Mouse (Mus musculus): ENCODE data around the gene Pphln1. TPM values are rescaled to one million over a fixed set of nuclear protein-coding genes. Genes with fewer than 3 reads are reported as not detected.

The Pphln1 gene
- polyA plus RNA-seq, 1 experiment from 2014 or later, result 43.3 TPM

- H3K27ac ChIP-seq (ENCODE audit: low read depth, low read length), result no peak overlapping the region
- 74% methylated on average over 8 of the region's 8 CpGs for WGBS (ENCODE audit: insufficient replicate concordance)
- peaks cover 4% of the 10 kb centered on the region; the same call in 1 of the 2 replicates for H3K4me1 ChIP-seq (ENCODE audit: control insufficient read depth, insufficient read depth, low read length)
- H3K9me3 ChIP-seq (replicated peaks; ENCODE audit: control insufficient read depth, low read length), result no peaks in the 10 kb centered on the region
- H3K27me3 ChIP-seq (ENCODE audit: control insufficient read depth, insufficient read depth, low read length), result no peaks in the 10 kb centered on the region
- no peak for ATAC-seq (replicated peaks; ENCODE audit: insufficient number of reproducible peaks, low FRiP score, low TSS enrichment)
- H3K36me3 ChIP-seq (ENCODE audit: control insufficient read depth, insufficient read depth, low read length), result no peaks in the 10 kb centered on the region
- no peak overlapping the region for H3K4me2 ChIP-seq
- H3K4me3 ChIP-seq (ENCODE audit: low read depth, low read length), result no peak overlapping the region
- H3K9ac ChIP-seq (ENCODE audit: low read depth, low read length), result no peak overlapping the region
These were observed 77.5 kb downstream of the Pphln1 start for GRCm38 (mm10) chr15:93475688-93476087.

GRCm38 (mm10) chr15:93477729-93478128 lies 79.6 kb downstream of the Pphln1 start:
- Histone ChIP-seq H3K27ac (ENCODE audit: low read depth, low read length) (no peak overlapping the region), H3K27me3 (ENCODE audit: control insufficient read depth, insufficient read depth, low read length) (no peaks in the 10 kb centered on the region), H3K36me3 (ENCODE audit: control insufficient read depth, insufficient read depth, low read length) (no peaks in the 10 kb centered on the region), H3K4me2 (no peak overlapping the region), H3K4me1 (ENCODE audit: control insufficient read depth, insufficient read depth, low read length) (peaks cover 4% of the 10 kb centered on the region; the same call in 1 of the 2 replicates), H3K9me3 (replicated peaks; ENCODE audit: control insufficient read depth, low read length) (no peaks in the 10 kb centered on the region), H3K4me3 (ENCODE audit: low read depth, low read length) (no peak overlapping the region), H3K9ac (ENCODE audit: low read depth, low read length) (no peak overlapping the region)
- 72% methylated on average over 4 of the region's 4 CpGs for WGBS (ENCODE audit: insufficient replicate concordance)
- no peak for ATAC-seq (replicated peaks; ENCODE audit: insufficient number of reproducible peaks, low FRiP score, low TSS enrichment)

GRCm38 (mm10) chr15:93478676-93479075 lies 80.5 kb downstream of the Pphln1 start:
- no peak overlapping the region for H3K4me2 ChIP-seq
- H3K4me3 ChIP-seq (ENCODE audit: low read depth, low read length), result no peak overlapping the region
- no peak overlapping the region for H3K9ac ChIP-seq (ENCODE audit: low read depth, low read length)
- 87% methylated on average over 3 of the region's 3 CpGs for WGBS (ENCODE audit: insufficient replicate concordance)
- H3K36me3 ChIP-seq (ENCODE audit: control insufficient read depth, insufficient read depth, low read length), result no peaks in the 10 kb centered on the region
- H3K4me1 ChIP-seq (ENCODE audit: control insufficient read depth, insufficient read depth, low read length), result peaks cover 4% of the 10 kb centered on the region; the same call in 1 of the 2 replicates
- no peaks in the 10 kb centered on the region for H3K27me3 ChIP-seq (ENCODE audit: control insufficient read depth, insufficient read depth, low read length)
- H3K27ac ChIP-seq (ENCODE audit: low read depth, low read length), result no peak overlapping the region
- no peak for ATAC-seq (replicated peaks; ENCODE audit: insufficient number of reproducible peaks, low FRiP score, low TSS enrichment)
- H3K9me3 ChIP-seq (replicated peaks; ENCODE audit: control insufficient read depth, low read length), result no peaks in the 10 kb centered on the region

GRCm38 (mm10) chr15:93479445-93479844 lies 81.3 kb downstream of the Pphln1 start:
- Histone ChIP-seq H3K4me2 (no peak overlapping the region), H3K36me3 (ENCODE audit: control insufficient read depth, insufficient read depth, low read length) (no peaks in the 10 kb centered on the region), H3K27me3 (ENCODE audit: control insufficient read depth, insufficient read depth, low read length) (no peaks in the 10 kb centered on the region), H3K4me1 (ENCODE audit: control insufficient read depth, insufficient read depth, low read length) (peaks cover 1% of the 10 kb centered on the region; the same call in 1 of the 2 replicates), H3K27ac (ENCODE audit: low read depth, low read length) (no peak overlapping the region), H3K9ac (ENCODE audit: low read depth, low read length) (no peak overlapping the region), H3K9me3 (replicated peaks; ENCODE audit: control insufficient read depth, low read length) (no peaks in the 10 kb centered on the region), H3K4me3 (ENCODE audit: low read depth, low read length) (no peak overlapping the region)
- 70% methylated on average over 4 of the region's 4 CpGs for WGBS (ENCODE audit: insufficient replicate concordance)
- no peak for ATAC-seq (replicated peaks; ENCODE audit: insufficient number of reproducible peaks, low FRiP score, low TSS enrichment)

- H3K4me1 ChIP-seq (ENCODE audit: control insufficient read depth, insufficient read depth, low read length), result no peaks in the 10 kb centered on the region; the same call in 1 of the 2 replicates
- H3K4me3 ChIP-seq (ENCODE audit: low read depth, low read length), result no peak overlapping the region
- no peak overlapping the region for H3K27ac ChIP-seq (ENCODE audit: low read depth, low read length)
- H3K27me3 ChIP-seq (ENCODE audit: control insufficient read depth, insufficient read depth, low read length), result no peaks in the 10 kb centered on the region
- no peak overlapping the region for H3K4me2 ChIP-seq
- 86% methylated on average over 10 of the region's 10 CpGs for WGBS (ENCODE audit: insufficient replicate concordance)
- no peaks in the 10 kb centered on the region for H3K9me3 ChIP-seq (replicated peaks; ENCODE audit: control insufficient read depth, low read length)
- ATAC-seq (replicated peaks; ENCODE audit: insufficient number of reproducible peaks, low FRiP score, low TSS enrichment), result no peak
- H3K36me3 ChIP-seq (ENCODE audit: control insufficient read depth, insufficient read depth, low read length), result no peaks in the 10 kb centered on the region
- no peak overlapping the region for H3K9ac ChIP-seq (ENCODE audit: low read depth, low read length)
These were observed 83.0 kb downstream of the Pphln1 start for GRCm38 (mm10) chr15:93481112-93481511.

- WGBS (ENCODE audit: insufficient replicate concordance), result 82% methylated on average over 7 of the region's 7 CpGs
- Histone ChIP-seq H3K4me3 (ENCODE audit: low read depth, low read length) (no peak overlapping the region), H3K4me2 (no peak overlapping the region), H3K27me3 (ENCODE audit: control insufficient read depth, insufficient read depth, low read length) (no peaks in the 10 kb centered on the region), H3K27ac (ENCODE audit: low read depth, low read length) (no peak overlapping the region), H3K9me3 (replicated peaks; ENCODE audit: control insufficient read depth, low read length) (no peaks in the 10 kb centered on the region), H3K4me1 (ENCODE audit: control insufficient read depth, insufficient read depth, low read length) (no peaks in the 10 kb centered on the region), H3K9ac (ENCODE audit: low read depth, low read length) (no peak overlapping the region), H3K36me3 (ENCODE audit: control insufficient read depth, insufficient read depth, low read length) (no peaks in the 10 kb centered on the region)
- no peak for ATAC-seq (replicated peaks; ENCODE audit: insufficient number of reproducible peaks, low FRiP score, low TSS enrichment)
These were observed 86.1 kb downstream of the Pphln1 start for GRCm38 (mm10) chr15:93484261-93484710.

GRCm38 (mm10) chr15:93485252-93485651 lies 87.1 kb downstream of the Pphln1 start:
- no peaks in the 10 kb centered on the region for H3K9me3 ChIP-seq (replicated peaks; ENCODE audit: control insufficient read depth, low read length)
- H3K27me3 ChIP-seq (ENCODE audit: control insufficient read depth, insufficient read depth, low read length), result no peaks in the 10 kb centered on the region
- ATAC-seq (replicated peaks; ENCODE audit: insufficient number of reproducible peaks, low FRiP score, low TSS enrichment), result no peak
- H3K4me3 ChIP-seq (ENCODE audit: low read depth, low read length), result no peak overlapping the region
- H3K27ac ChIP-seq (ENCODE audit: low read depth, low read length), result no peak overlapping the region
- H3K4me2 ChIP-seq, result no peak overlapping the region
- H3K36me3 ChIP-seq (ENCODE audit: control insufficient read depth, insufficient read depth, low read length), result no peaks in the 10 kb centered on the region
- WGBS (ENCODE audit: insufficient replicate concordance), result 69% methylated on average over 3 of the region's 3 CpGs
- no peaks in the 10 kb centered on the region for H3K4me1 ChIP-seq (ENCODE audit: control insufficient read depth, insufficient read depth, low read length)
- no peak overlapping the region for H3K9ac ChIP-seq (ENCODE audit: low read depth, low read length)

- no peak overlapping the region for H3K9ac ChIP-seq (ENCODE audit: low read depth, low read length)
- H3K36me3 ChIP-seq (ENCODE audit: control insufficient read depth, insufficient read depth, low read length), result no peaks in the 10 kb centered on the region
- H3K27ac ChIP-seq (ENCODE audit: low read depth, low read length), result no peak overlapping the region
- no peak overlapping the region for H3K4me2 ChIP-seq
- 83% methylated on average over 7 of the region's 7 CpGs for whole genome bisulfite sequencing (ENCODE audit: insufficient replicate concordance)
- no peak for ATAC-seq (replicated peaks; ENCODE audit: insufficient number of reproducible peaks, low FRiP score, low TSS enrichment)
- no peaks in the 10 kb centered on the region for H3K4me1 ChIP-seq (ENCODE audit: control insufficient read depth, insufficient read depth, low read length)
- H3K27me3 ChIP-seq (ENCODE audit: control insufficient read depth, insufficient read depth, low read length), result no peaks in the 10 kb centered on the region
- H3K9me3 ChIP-seq (replicated peaks; ENCODE audit: control insufficient read depth, low read length), result no peaks in the 10 kb centered on the region
- H3K4me3 ChIP-seq (ENCODE audit: low read depth, low read length), result no peak overlapping the region
These were observed 87.9 kb downstream of the Pphln1 start for GRCm38 (mm10) chr15:93486066-93486465.

- Histone ChIP-seq H3K27me3 (ENCODE audit: control insufficient read depth, insufficient read depth, low read length) (no peaks in the 10 kb centered on the region), H3K4me2 (no peak overlapping the region), H3K27ac (ENCODE audit: low read depth, low read length) (no peak overlapping the region), H3K4me1 (ENCODE audit: control insufficient read depth, insufficient read depth, low read length) (no peaks in the 10 kb centered on the region), H3K4me3 (ENCODE audit: low read depth, low read length) (no peak overlapping the region), H3K36me3 (ENCODE audit: control insufficient read depth, insufficient read depth, low read length) (0 out of 2 replicates have a peak, but pooled peaks cover 2% of the 10 kb centered on the region), H3K9ac (ENCODE audit: low read depth, low read length) (no peak overlapping the region), H3K9me3 (replicated peaks; ENCODE audit: control insufficient read depth, low read length) (no peaks in the 10 kb centered on the region)
- no peak for ATAC-seq (replicated peaks; ENCODE audit: insufficient number of reproducible peaks, low FRiP score, low TSS enrichment)
- 82% methylated on average over 4 of the region's 4 CpGs for WGBS (ENCODE audit: insufficient replicate concordance)
These were observed 91.4 kb downstream of the Pphln1 start for GRCm38 (mm10) chr15:93489597-93489996.

All from heart, embryonic 11.5 days (tissue).